Mouse (Mus musculus) v-Abl transformed pro-B cells (cell line): ENCODE data around the gene 2210016F16Rik.
"Not testable (repeated sequence)": the region's sequence is repeated elsewhere in the genome, so short reads cannot be mapped to it uniquely, and the experiment has no call there.

ENCODE experiments used
- in situ Hi-C, 2 experiments: fragments of 400-800 bp; cut with MboI; formaldehyde crosslinking; loops; one replicate each; pipeline ENCODE4 v1.15.1; 2025; ENCODE audit not compliant: unreplicated experiment in 2 of 2

The 2210016F16Rik gene

GRCm38 (mm10) chr13:58384779-58385546 lies at the start of gene 2210016F16Rik:
2210016F16Rik (minus strand) TSS chr13:58385225.
- in situ Hi-C loops, result loop anchor here (5.0 to 25.0 kb wide), 5 partner anchors 90 to 1427 kb away; partner anchors contain the start of genes Idnk (in 2 of the 2) and Tut7 (in 1 of the 2)

GRCm38 (mm10) chr13:58423061-58423660 lies 38.1 kb upstream of the 2210016F16Rik start:
- in situ Hi-C loops, result no loop called here

- in situ Hi-C loops, result no loop called here
Observed at GRCm38 (mm10) chr13:58422242-58422641, 37.2 kb upstream of the 2210016F16Rik start.

GRCm38 (mm10) chr13:58421026-58421425 lies 36.0 kb upstream of the 2210016F16Rik start:
- in situ Hi-C loops, result no loop called here

GRCm38 (mm10) chr13:58419266-58419665 lies 34.2 kb upstream of the 2210016F16Rik start:
- in situ Hi-C loops, result no loop called here

GRCm38 (mm10) chr13:58418656-58419055 lies 33.6 kb upstream of the 2210016F16Rik start:
- in situ Hi-C loops, result no loop called here

GRCm38 (mm10) chr13:58415838-58416237 lies 30.8 kb upstream of the 2210016F16Rik start:
- in situ Hi-C loops, result no loop called here

GRCm38 (mm10) chr13:58415374-58415773 lies 30.3 kb upstream of the 2210016F16Rik start:
- in situ Hi-C loops, result no loop called here

GRCm38 (mm10) chr13:58411073-58411472 lies 26.0 kb upstream of the 2210016F16Rik start:
- in situ Hi-C loops, result no loop called here

- in situ Hi-C loops, result not testable (repeated sequence)
Observed at GRCm38 (mm10) chr13:58403243-58403642, 18.2 kb upstream of the 2210016F16Rik start, which contains the start of gene Hnrnpk. Hnrnpk (minus strand) TSS chr13:58403343.

GRCm38 (mm10) chr13:58402744-58403110 lies 17.7 kb upstream of the 2210016F16Rik start:
- in situ Hi-C loops, result no loop called here

GRCm38 (mm10) chr13:58402003-58402743 lies 17.1 kb upstream of the 2210016F16Rik start, which contains the start of gene Rmi1:
Rmi1 (plus strand) TSS chr13:58402248.
- in situ Hi-C loops, result no loop called here

GRCm38 (mm10) chr13:58401135-58402002 lies 16.3 kb upstream of the 2210016F16Rik start:
- in situ Hi-C loops, result no loop called here

GRCm38 (mm10) chr13:58400576-58400975 lies 15.6 kb upstream of the 2210016F16Rik start:
- in situ Hi-C loops, result no loop called here

- in situ Hi-C loops, result loop anchor here (10.0 to 25.0 kb wide), 3 partner anchors 47 to 1417 kb away; partner anchors contain the start of gene Tut7 (in 1 of the 2)
Observed at GRCm38 (mm10) chr13:58397651-58398050, 12.6 kb upstream of the 2210016F16Rik start.

- in situ Hi-C loops, result loop anchor here (10.0 to 25.0 kb wide), 3 partner anchors 50 to 1420 kb away; partner anchors contain the start of gene Tut7 (in 1 of the 2)
Observed at GRCm38 (mm10) chr13:58394392-58394791, 9.4 kb upstream of the 2210016F16Rik start.

GRCm38 (mm10) chr13:58389324-58389951 lies 4.4 kb upstream of the 2210016F16Rik start:
- in situ Hi-C loops, result loop anchor here (5.0 to 25.0 kb wide), 5 partner anchors 95 to 1423 kb away; partner anchors contain the start of genes Idnk (in 2 of the 2) and Tut7 (in 1 of the 2)

GRCm38 (mm10) chr13:58388379-58388778 lies 3.4 kb upstream of the 2210016F16Rik start:
- in situ Hi-C loops, result loop anchor here (5.0 to 25.0 kb wide), 5 partner anchors 94 to 1424 kb away; partner anchors contain the start of genes Idnk (in 2 of the 2) and Tut7 (in 1 of the 2)

GRCm38 (mm10) chr13:58387948-58388347 lies 2.9 kb upstream of the 2210016F16Rik start:
- in situ Hi-C loops, result loop anchor here (5.0 to 25.0 kb wide), 5 partner anchors 93 to 1424 kb away; partner anchors contain the start of genes Idnk (in 2 of the 2) and Tut7 (in 1 of the 2)
